Mouse (Mus musculus): ENCODE measurements around the gene Fbxo36. TPM values are rescaled to one million over a fixed set of nuclear protein-coding genes. Genes with fewer than 3 reads are reported as not detected.

Fbxo36 gene
- polyA plus RNA-seq, 1 experiment from 2014 or later: 10.2 TPM

DNA sequence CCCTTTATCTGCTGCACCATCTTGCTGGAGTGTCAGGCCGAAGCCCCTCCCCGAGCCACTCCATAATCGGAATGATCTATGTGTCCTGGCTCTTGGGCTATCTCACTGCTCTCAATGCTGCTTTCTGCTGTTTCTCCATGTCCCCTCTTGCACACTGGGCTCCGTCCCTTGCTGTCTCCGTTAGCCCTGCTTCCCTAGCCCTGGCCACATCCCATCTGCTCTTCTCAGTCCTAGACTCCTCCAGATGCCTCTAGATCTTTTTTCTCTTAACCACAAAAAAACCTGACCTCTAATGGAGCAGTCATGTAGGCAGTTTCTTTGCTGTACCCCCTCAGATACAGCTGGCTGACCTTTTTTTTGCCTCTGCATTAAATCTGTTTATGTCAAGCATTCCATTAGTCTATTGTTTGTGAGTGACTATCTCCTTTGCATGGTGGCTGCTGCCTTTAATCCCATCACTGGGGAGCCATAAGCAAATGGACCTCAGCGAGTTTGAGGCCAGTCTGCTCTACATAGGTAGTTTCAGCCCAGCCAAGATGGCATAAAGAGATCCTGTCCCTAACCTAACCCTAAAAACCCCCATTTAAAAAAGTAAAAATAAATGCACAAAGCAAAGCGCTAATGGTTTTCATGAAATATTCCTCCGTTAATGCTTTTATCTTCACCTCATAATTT, 49.8 kb downstream of the Fbxo36 start:
- H3K4me2 ChIP-seq: no peak overlapping the region
- H3K4me3 ChIP-seq (ENCODE audit: low read depth, low read length): no peak overlapping the region
- no peaks in the 10 kb centered on the region for H3K4me1 ChIP-seq (replicated peaks; ENCODE audit: control insufficient read depth, insufficient read depth, low read length)
- DNase-seq (ENCODE audit: low spot score) (no peak), ATAC-seq (replicated peaks; ENCODE audit: low FRiP score) (no peak)
- no peak overlapping the region for H3K27ac ChIP-seq (ENCODE audit: low read depth, low read length)
- H3K9ac ChIP-seq (ENCODE audit: low read depth, low read length): no peak overlapping the region
- H3K36me3 ChIP-seq (ENCODE audit: control insufficient read depth, insufficient read depth, low read length): no peaks in the 10 kb centered on the region
- 61% methylated on average over 8 of the region's 8 CpGs for WGBS
- no peaks in the 10 kb centered on the region for H3K9me3 ChIP-seq (ENCODE audit: control insufficient read depth, low read length)
- H3K27me3 ChIP-seq (replicated peaks; ENCODE audit: control insufficient read depth, insufficient read depth, low read length): no peaks in the 10 kb centered on the region

- no peak for ATAC-seq (replicated peaks; ENCODE audit: low FRiP score)
These were observed 50.4 kb downstream of the Fbxo36 start for GRCm38 (mm10) chr1:84890005-84890393.

DNA sequence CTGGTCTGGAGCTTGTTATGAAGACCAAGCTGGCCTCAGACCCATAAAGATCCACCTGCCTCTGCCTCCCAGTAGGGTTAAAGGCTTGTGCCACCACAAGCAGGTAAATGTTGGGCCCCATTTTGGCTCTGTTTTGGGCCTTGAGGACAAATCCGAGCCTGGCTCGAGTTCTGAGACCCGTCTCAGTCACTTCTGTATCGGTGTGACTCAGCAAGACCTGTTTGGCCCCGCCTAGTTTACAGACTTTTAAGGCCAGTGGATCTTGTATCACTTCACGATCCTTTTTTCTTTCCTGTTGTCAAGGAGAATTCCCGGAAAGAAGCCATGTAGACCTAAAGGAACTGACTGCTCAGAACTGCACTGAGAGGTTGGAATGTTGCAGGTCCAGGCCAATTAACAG, 50.9 kb downstream of the Fbxo36 start:
- WGBS: 72% methylated on average over 7 of the region's 7 CpGs
- no peak overlapping the region for H3K9ac ChIP-seq (ENCODE audit: low read depth, low read length)

More at GRCm38 (mm10) chr1:84890005-84890393, 50.4 kb downstream of the Fbxo36 start:
- Histone ChIP-seq H3K36me3 (ENCODE audit: control insufficient read depth, insufficient read depth, low read length) (no peaks in the 10 kb centered on the region), H3K4me2 (no peak overlapping the region), H3K27me3 (replicated peaks; ENCODE audit: control insufficient read depth, insufficient read depth, low read length) (no peaks in the 10 kb centered on the region), H3K27ac (ENCODE audit: low read depth, low read length) (no peak overlapping the region), H3K9me3 (ENCODE audit: control insufficient read depth, low read length) (no peaks in the 10 kb centered on the region), H3K4me1 (replicated peaks; ENCODE audit: control insufficient read depth, insufficient read depth, low read length) (no peaks in the 10 kb centered on the region), H3K4me3 (ENCODE audit: low read depth, low read length) (no peak overlapping the region), H3K9ac (ENCODE audit: low read depth, low read length) (no peak overlapping the region)
- no peak for DNase-seq (ENCODE audit: low spot score)
- 50% methylated on average over 7 of the region's 7 CpGs for WGBS

GRCm38 (mm10) chr1:84891746-84892145, 52.1 kb downstream of the Fbxo36 start:
- H3K9ac ChIP-seq (ENCODE audit: low read depth, low read length): no peak overlapping the region
- no peak overlapping the region for H3K27ac ChIP-seq (ENCODE audit: low read depth, low read length)
- DNase-seq (ENCODE audit: low spot score) (no peak), ATAC-seq (replicated peaks; ENCODE audit: low FRiP score) (no peak)
- WGBS: 78% methylated on average over 9 of the region's 9 CpGs
- H3K4me3 ChIP-seq (ENCODE audit: low read depth, low read length): no peak overlapping the region
- H3K4me2 ChIP-seq: no peak overlapping the region
- H3K9me3 ChIP-seq (ENCODE audit: control insufficient read depth, low read length): no peaks in the 10 kb centered on the region
- H3K27me3 ChIP-seq (replicated peaks; ENCODE audit: control insufficient read depth, insufficient read depth, low read length): no peaks in the 10 kb centered on the region
- no peaks in the 10 kb centered on the region for H3K36me3 ChIP-seq (ENCODE audit: control insufficient read depth, insufficient read depth, low read length)
- H3K4me1 ChIP-seq (replicated peaks; ENCODE audit: control insufficient read depth, insufficient read depth, low read length): no peaks in the 10 kb centered on the region

More for the DNA sequence above, 50.9 kb downstream of the Fbxo36 start:
- Histone ChIP-seq H3K27me3 (replicated peaks; ENCODE audit: control insufficient read depth, insufficient read depth, low read length) (no peaks in the 10 kb centered on the region), H3K4me2 (no peak overlapping the region), H3K9me3 (ENCODE audit: control insufficient read depth, low read length) (no peaks in the 10 kb centered on the region), H3K27ac (ENCODE audit: low read depth, low read length) (no peak overlapping the region), H3K36me3 (ENCODE audit: control insufficient read depth, insufficient read depth, low read length) (no peaks in the 10 kb centered on the region), H3K4me1 (replicated peaks; ENCODE audit: control insufficient read depth, insufficient read depth, low read length) (no peaks in the 10 kb centered on the region), H3K4me3 (ENCODE audit: low read depth, low read length) (no peak overlapping the region)
- no peak for DNase-seq (ENCODE audit: low spot score)
- no peak for ATAC-seq (replicated peaks; ENCODE audit: low FRiP score)

DNA sequence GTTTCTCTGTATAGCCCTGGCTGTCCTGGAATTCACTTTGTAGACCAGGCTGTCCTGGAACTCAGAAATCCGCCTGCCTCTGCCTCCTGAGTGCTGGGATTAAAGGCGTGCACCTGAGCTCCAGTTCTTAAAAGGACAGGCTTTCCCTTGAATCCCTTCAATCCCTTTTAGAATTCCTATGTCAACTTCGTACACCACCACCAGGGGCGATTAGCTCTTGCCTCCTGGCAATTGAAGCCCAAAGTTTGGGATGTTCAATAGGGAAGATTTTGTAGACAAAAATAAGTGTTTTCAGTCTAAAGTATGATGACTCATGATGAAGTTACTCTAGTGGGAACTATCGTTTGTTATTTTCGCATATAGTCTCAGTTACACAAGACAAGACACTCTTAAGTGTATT, 57.7 kb downstream of the Fbxo36 start:
- DNase-seq (ENCODE audit: low spot score) (no peak), ATAC-seq (replicated peaks; ENCODE audit: low FRiP score) (no peak)
- no peak overlapping the region for H3K9ac ChIP-seq (ENCODE audit: low read depth, low read length)
- no peaks in the 10 kb centered on the region for H3K4me1 ChIP-seq (replicated peaks; ENCODE audit: control insufficient read depth, insufficient read depth, low read length)
- no peak overlapping the region for H3K4me2 ChIP-seq
- H3K4me3 ChIP-seq (ENCODE audit: low read depth, low read length): no peak overlapping the region
- 75% methylated on average over 6 of the region's 6 CpGs for WGBS
- H3K36me3 ChIP-seq (ENCODE audit: control insufficient read depth, insufficient read depth, low read length): no peaks in the 10 kb centered on the region
- H3K27me3 ChIP-seq (replicated peaks; ENCODE audit: control insufficient read depth, insufficient read depth, low read length): no peaks in the 10 kb centered on the region
- no peaks in the 10 kb centered on the region for H3K9me3 ChIP-seq (ENCODE audit: control insufficient read depth, low read length)
- H3K27ac ChIP-seq (ENCODE audit: low read depth, low read length): no peak overlapping the region

DNA sequence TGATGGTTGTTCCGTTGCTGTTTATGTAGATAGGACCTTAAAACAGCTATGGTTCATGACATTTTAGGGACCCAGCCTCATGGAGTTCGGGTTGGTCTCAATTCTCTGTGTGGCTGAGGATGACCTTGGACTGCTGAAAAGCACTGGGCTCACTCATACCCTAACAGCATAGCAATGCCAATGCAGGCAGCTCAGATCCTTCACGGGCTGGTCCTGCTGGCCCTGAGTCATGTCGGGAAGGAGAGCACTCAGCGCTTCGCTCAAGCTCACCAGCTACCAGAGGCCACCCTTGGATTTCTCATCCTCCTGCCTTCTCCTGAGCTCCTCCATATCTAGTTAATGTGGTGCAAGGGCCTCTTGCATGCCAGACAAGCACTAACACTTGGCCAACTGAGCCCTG, 59.5 kb downstream of the Fbxo36 start:
- H3K4me1 ChIP-seq (replicated peaks; ENCODE audit: control insufficient read depth, insufficient read depth, low read length): no peaks in the 10 kb centered on the region
- no peak overlapping the region for H3K9ac ChIP-seq (ENCODE audit: low read depth, low read length)
- WGBS: 87% methylated on average over 6 of the region's 6 CpGs
- H3K4me2 ChIP-seq: no peak overlapping the region
- H3K27ac ChIP-seq (ENCODE audit: low read depth, low read length): no peak overlapping the region
- DNase-seq (ENCODE audit: low spot score) (no peak), ATAC-seq (replicated peaks; ENCODE audit: low FRiP score) (no peak)
- H3K36me3 ChIP-seq (ENCODE audit: control insufficient read depth, insufficient read depth, low read length): no peaks in the 10 kb centered on the region
- H3K4me3 ChIP-seq (ENCODE audit: low read depth, low read length): no peak overlapping the region
- no peaks in the 10 kb centered on the region for H3K27me3 ChIP-seq (replicated peaks; ENCODE audit: control insufficient read depth, insufficient read depth, low read length)
- H3K9me3 ChIP-seq (ENCODE audit: control insufficient read depth, low read length): no peaks in the 10 kb centered on the region

DNA sequence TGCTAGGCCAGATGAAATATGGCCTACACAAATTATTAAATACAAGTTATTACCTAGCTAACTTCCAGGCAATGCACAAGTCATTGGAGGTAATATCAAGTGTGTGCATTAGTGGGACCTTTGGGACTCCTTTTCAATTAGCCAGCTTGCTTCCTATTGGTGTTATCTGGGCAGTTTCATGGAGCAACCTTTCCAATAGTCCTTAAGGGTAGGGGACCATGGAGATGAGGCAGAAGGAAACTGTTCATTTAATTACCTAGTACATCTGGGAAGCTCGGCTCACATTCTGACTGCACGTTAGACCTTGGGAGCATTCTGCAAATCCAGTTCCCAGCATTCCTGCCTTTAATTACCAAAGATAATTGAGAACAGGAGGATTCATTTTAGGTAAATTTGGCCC, 64.8 kb downstream of the Fbxo36 start:
- WGBS: 89% methylated on average over 2 of the region's 2 CpGs
- H3K4me1 ChIP-seq (replicated peaks; ENCODE audit: control insufficient read depth, insufficient read depth, low read length): no peaks in the 10 kb centered on the region
- no peak for DNase-seq (ENCODE audit: low spot score)

GRCm38 (mm10) chr1:84910177-84910804, 70.7 kb downstream of the Fbxo36 start:
- no peaks in the 10 kb centered on the region for H3K36me3 ChIP-seq (ENCODE audit: control insufficient read depth, insufficient read depth, low read length)
- no peaks in the 10 kb centered on the region for H3K4me1 ChIP-seq (replicated peaks; ENCODE audit: control insufficient read depth, insufficient read depth, low read length)
- WGBS: 76% methylated on average over 8 of the region's 8 CpGs
- DNase-seq (ENCODE audit: low spot score) (no peak), ATAC-seq (replicated peaks; ENCODE audit: low FRiP score) (no peak)
- H3K4me2 ChIP-seq: no peak overlapping the region
- H3K27me3 ChIP-seq (replicated peaks; ENCODE audit: control insufficient read depth, insufficient read depth, low read length): no peaks in the 10 kb centered on the region
- no peak overlapping the region for H3K27ac ChIP-seq (ENCODE audit: low read depth, low read length)
- no peak overlapping the region for H3K9ac ChIP-seq (ENCODE audit: low read depth, low read length)
- H3K4me3 ChIP-seq (ENCODE audit: low read depth, low read length): no peak overlapping the region
- no peaks in the 10 kb centered on the region for H3K9me3 ChIP-seq (ENCODE audit: control insufficient read depth, low read length)

More for the DNA sequence above, 64.8 kb downstream of the Fbxo36 start:
- Histone ChIP-seq H3K4me2 (no peak overlapping the region), H3K9ac (ENCODE audit: low read depth, low read length) (no peak overlapping the region), H3K36me3 (ENCODE audit: control insufficient read depth, insufficient read depth, low read length) (no peaks in the 10 kb centered on the region), H3K4me3 (ENCODE audit: low read depth, low read length) (no peak overlapping the region), H3K27ac (ENCODE audit: low read depth, low read length) (no peak overlapping the region), H3K27me3 (replicated peaks; ENCODE audit: control insufficient read depth, insufficient read depth, low read length) (no peaks in the 10 kb centered on the region), H3K9me3 (ENCODE audit: control insufficient read depth, low read length) (no peaks in the 10 kb centered on the region)
- ATAC-seq (replicated peaks; ENCODE audit: low FRiP score): no peak

DNA sequence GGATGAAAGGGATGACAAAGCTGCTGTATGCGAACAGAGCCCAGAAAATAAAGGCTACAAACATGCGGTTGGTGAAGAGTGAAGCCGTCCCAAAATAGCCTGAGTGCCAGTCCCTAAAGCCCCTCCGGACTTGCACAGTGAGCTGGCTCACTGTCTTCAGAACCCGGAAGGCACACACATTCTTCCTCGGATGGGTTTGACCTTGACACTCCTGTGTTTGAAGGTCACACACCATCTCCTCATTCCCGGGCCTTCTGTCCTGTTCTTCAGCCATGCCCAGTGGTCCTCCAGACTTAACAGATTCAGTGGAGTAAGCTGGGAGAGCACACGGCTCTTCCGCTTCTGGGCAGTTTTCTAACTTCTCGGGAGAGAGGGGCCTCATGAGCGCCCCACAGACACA, 72.9 kb downstream of the Fbxo36 start:
- H3K9me3 ChIP-seq (ENCODE audit: control insufficient read depth, low read length): no peaks in the 10 kb centered on the region
- no peak overlapping the region for H3K27ac ChIP-seq (ENCODE audit: low read depth, low read length)
- no peaks in the 10 kb centered on the region for H3K27me3 ChIP-seq (replicated peaks; ENCODE audit: control insufficient read depth, insufficient read depth, low read length)
- DNase-seq (ENCODE audit: low spot score) (no peak), ATAC-seq (replicated peaks; ENCODE audit: low FRiP score) (no peak)
- H3K4me3 ChIP-seq (ENCODE audit: low read depth, low read length): no peak overlapping the region
- H3K4me1 ChIP-seq (replicated peaks; ENCODE audit: control insufficient read depth, insufficient read depth, low read length): no peaks in the 10 kb centered on the region
- H3K9ac ChIP-seq (ENCODE audit: low read depth, low read length): no peak overlapping the region
- 90% methylated on average over 11 of the region's 11 CpGs for WGBS
- H3K4me2 ChIP-seq: no peak overlapping the region
- no peaks in the 10 kb centered on the region for H3K36me3 ChIP-seq (ENCODE audit: control insufficient read depth, insufficient read depth, low read length)

All from liver, embryonic 11.5 days (tissue).